Mouse (Mus musculus) testis, adult 2 months (tissue): ENCODE measurements around the gene Sh2b2.

ENCODE experiments used
- CTCF ChIP-seq: fragments of 200-500 bp; IDR thresholded peaks from 2 replicates; pipeline ENCODE4 v1.5.1; 2012; ENCODE audit warnings: low read depth, mild to moderate bottlenecking, inconsistent platforms, low read length, moderate library complexity; ENCODE audit not compliant: control insufficient read depth, insufficient read depth, insufficient replicate concordance
- POLR2A ChIP-seq: fragments of 200-500 bp; IDR thresholded peaks from 2 replicates; pipeline ENCODE4 v1.6.1; 2012; ENCODE audit warnings: low read depth, mild to moderate bottlenecking, inconsistent platforms, low read length, moderate library complexity; ENCODE audit not compliant: control insufficient read depth

- TF ChIP-seq POLR2A (no peak), CTCF (peak; percentile 71)
These were observed 44.5 kb downstream of the Sh2b2 start for GRCm38 (mm10) chr5:136201832-136202231.
